Mouse (Mus musculus) CD4-positive helper T cell, adult 2 months (primary cell): ENCODE results near the gene Pheta1.

ENCODE experiments used
- DNase-seq: peaks from one replicate; pipeline ENCODE4 v3.0.0-alpha.2; 2012; ENCODE audit warnings: low read depth, missing footprints, low spot score

The Pheta1 gene

DNA sequence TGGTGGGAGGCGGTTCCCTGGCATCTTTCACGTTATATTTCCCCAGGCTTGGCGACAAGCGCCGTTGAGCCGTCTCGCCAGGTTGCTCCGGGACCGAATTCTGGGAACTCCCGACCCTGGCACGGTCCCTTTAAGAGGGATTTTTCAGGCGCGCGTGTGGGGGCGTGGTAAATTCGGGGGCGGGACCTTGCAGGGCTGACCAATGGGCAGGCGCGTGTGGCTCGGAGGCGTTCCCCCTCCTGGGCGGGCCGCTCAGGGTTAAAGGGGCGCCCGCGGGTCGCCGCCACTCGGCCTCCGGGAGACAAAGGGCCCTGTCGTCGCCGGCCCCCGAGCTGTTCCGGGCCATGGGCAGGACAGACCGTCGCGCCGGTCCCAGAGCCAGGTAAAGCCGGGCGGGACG is at the start of gene Pheta1:
Gene Pheta1, plus strand, starts transcription at position 242 of the 400 bp plus-strand sequence.
- peak; percentile 88 for DNase-seq

GRCm38 (mm10) chr5:121807186-121807585 is 41.6 kb upstream of the Pheta1 start:
- no peak for DNase-seq

GRCm38 (mm10) chr5:121808202-121808601 is 40.6 kb upstream of the Pheta1 start:
- no peak for DNase-seq

- no peak for DNase-seq
These were observed 39.0 kb upstream of the Pheta1 start for GRCm38 (mm10) chr5:121809667-121810224.

- DNase-seq: no peak
These were observed 38.2 kb upstream of the Pheta1 start for GRCm38 (mm10) chr5:121810331-121811151.

DNA sequence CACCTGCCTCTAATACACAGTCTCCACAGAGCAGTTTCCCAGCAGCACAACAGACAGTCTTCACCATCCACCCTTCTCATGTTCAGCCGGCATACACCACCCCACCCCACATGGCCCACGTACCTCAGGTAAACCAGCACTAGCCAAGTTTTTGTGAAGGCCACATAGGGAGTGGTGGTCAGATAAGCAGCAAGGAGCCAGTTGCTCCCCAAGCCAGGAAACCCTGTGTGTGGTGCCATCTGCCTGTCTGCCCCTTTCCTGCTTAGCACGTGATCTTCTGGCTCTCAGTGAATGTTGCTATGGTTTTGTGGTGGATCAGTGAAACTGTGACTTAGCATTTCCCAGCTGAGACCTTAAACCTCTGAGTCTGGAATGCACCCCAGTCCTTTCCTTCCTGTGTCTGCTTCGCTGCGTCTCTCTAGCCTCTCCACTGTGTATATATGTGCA is 37.3 kb upstream of the Pheta1 start:
- DNase-seq: peak; percentile 50

DNA sequence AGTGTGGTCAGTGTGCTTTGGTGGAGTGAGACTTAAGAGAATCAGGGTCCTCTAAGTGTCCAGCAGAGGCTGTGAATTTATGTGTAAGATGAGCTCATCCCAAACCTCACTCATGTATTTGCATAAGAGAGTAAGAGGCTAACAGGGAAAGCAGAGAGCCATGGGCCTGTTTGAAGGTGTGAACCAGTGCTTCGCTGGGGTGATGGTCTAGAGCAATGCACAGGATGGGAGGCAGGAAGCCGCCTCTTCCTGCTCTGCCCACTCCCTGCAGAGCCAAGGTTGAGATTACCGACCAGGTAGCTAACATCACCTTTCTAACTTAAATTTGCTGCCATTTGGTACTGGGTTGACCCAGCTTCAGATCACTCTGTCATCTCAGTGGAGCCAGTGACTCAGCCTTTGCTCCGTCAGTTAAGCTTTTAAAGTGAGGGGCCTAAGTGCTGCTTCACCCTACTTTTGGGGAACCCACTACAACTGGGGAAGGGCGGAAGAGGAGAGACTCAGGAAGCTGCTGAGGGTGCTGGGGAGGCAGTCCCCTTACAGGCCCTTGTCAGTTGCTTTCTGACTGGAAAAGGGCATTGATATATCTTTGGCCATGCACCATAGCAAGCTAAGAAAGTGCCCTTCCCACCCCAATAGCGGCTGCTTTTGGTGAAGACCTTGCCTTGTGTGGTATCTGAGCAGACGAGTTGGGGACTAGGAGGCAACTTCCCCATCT is 36.1 kb upstream of the Pheta1 start:
- DNase-seq: peak; percentile 39

- DNase-seq: no peak
These were observed 35.0 kb upstream of the Pheta1 start for GRCm38 (mm10) chr5:121813744-121814143.

GRCm38 (mm10) chr5:121815067-121815466 is 33.7 kb upstream of the Pheta1 start:
- peak; percentile 42 for DNase-seq

GRCm38 (mm10) chr5:121815867-121816380 is 32.9 kb upstream of the Pheta1 start:
- DNase-seq: no peak

- no peak for DNase-seq
These were observed 32.2 kb upstream of the Pheta1 start for GRCm38 (mm10) chr5:121816611-121817010.

GRCm38 (mm10) chr5:121817551-121817950 is 31.2 kb upstream of the Pheta1 start:
- no peak for DNase-seq

DNA sequence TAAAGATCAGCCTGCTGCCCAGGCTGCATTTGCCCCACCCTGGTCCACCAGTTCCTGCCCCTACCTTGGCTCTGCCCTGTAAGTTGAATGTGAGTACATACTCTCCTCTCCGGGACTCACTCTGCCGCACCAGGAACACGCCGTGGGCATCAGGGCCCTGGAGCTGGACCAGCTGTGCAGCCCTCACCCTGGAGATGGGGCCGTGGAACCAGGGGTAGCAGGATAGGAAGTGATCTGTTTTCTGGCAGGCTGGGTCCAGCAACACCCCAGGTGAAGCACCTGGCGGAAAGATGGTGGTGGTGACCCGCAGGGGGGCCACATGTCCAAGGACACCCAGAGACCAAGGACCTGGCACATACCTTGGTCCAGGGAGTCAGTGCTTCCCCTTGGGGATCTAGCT is 30.4 kb upstream of the Pheta1 start:
- no peak for DNase-seq

DNA sequence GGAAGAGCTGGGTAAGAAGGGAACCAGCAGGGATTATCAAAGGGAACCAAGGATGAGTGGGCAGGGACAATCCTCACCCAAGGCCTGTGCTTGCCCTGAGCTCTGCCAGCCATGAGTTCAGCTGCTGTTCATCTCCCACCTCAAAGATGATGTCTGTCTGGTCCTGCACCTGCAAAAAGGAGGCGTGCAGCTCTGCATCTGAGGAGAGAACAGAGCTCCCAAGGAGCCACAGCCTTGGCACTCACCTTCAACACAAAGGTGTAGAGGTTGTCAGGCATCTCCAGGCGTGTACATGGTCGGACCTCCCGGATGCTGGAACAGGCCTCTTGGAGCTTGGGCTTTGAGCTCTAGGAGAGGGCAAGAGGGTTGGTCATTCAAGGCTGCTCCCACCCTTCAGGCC is 29.9 kb upstream of the Pheta1 start:
- no peak for DNase-seq

GRCm38 (mm10) chr5:121819559-121819958 is 29.2 kb upstream of the Pheta1 start:
- peak; percentile 24 for DNase-seq

GRCm38 (mm10) chr5:121820161-121820560 is 28.6 kb upstream of the Pheta1 start:
- DNase-seq: no peak

GRCm38 (mm10) chr5:121820657-121821056 is 28.1 kb upstream of the Pheta1 start:
- DNase-seq: no peak

- DNase-seq: no peak
These were observed 27.7 kb upstream of the Pheta1 start for GRCm38 (mm10) chr5:121821116-121821515.

DNA sequence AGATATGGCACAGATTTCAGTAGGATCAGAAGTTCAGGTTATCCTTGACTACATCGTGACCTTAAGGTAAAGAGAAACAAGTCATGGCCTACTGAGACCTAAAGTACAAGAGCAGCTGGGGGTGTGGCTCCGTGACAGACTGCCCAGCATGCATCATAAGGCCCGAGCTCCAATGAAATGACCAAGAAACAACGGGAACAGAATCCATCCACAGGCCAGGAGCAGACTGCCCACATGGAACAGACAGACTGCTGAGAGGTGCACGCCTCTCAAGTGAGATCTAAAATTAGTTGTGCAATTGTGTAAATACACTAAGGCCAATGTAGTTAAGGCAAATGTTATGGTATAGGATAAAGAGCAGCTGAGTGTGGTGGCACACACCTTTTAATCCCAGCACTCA is 27.2 kb upstream of the Pheta1 start:
- DNase-seq: no peak

GRCm38 (mm10) chr5:121822786-121823505 is 25.8 kb upstream of the Pheta1 start:
- no peak for DNase-seq

DNA sequence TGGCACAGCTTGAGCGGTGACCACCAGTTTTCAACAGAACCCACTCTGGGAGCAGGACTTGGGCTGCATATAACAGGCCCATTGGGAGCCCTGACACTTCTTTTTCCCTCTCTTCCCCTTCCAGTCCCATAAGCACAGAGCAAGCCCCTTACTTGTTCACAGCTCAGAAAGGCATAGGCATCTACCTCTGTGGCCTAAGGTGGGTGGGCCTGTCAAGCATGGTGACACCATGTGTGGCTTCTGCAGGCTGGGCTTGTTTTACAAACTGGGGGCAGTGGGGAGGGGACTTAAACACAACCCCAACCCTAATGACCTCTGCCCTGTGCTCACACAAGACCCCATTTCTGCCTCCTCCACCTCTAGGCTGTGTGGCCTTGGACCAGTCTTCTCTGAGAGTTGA is 25.1 kb upstream of the Pheta1 start:
- DNase-seq: no peak

DNA sequence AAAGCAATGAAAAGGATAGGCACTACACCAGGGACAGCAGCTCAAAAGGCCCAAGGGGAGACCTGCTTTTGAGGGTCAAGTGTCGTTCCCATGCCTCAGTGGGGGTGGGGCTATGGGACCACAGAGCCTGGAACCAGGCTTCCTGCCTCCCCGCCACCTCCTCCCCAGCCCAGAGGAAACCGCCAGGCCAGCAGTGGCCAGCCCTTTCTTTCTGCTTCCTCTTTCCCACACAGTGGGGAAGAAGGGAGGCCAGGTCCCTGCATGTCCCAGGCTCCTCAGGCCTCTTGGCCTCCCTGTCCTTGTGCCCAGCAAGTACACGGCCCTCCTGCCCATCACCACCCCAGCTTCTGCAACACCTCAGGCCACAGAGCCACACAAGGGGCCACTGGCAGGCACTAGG is 24.7 kb upstream of the Pheta1 start:
- no peak for DNase-seq
